Mouse (Mus musculus) kidney, embryonic 15.5 days (tissue): Measurements from ENCODE around the gene Lamtor2. TPM values are rescaled to one million over a fixed set of nuclear protein-coding genes. Genes with fewer than 3 reads are reported as not detected.

Experiments
- microRNA counts: library from miRNA; unstranded; fragments of <30 nt; microRNA quantifications from one replicate; lab custom pipeline; 2016
- microRNA-seq: library from miRNA; unstranded; fragments of <30 nt; microRNA quantifications from one replicate; pipeline ENCODE4, GENCODE M21; 2016
- polyA plus RNA-seq: library from polyadenylated mRNA; unstranded; fragments of >200 nt; fragmentation: Nextera tagmentation; extraction: Ambion mirVana; gene quantifications from 2 replicates; pipeline ENCODE4 v1.2.1, GENCODE M21; 2015

The Lamtor2 gene
- polyA plus RNA-seq, 1 experiment from 2014 or later, result 173 TPM

MicroRNA genes within 50 kb of the gene (microRNA counts, 519-probe panel; counts per million panel counts)
- 31.7 counts per million for microRNA mmu-miR-1905 (lab: Ali Mortazavi, UCI)

Small RNAs within 50 kb of the gene (microRNA-seq; reads per million reads assigned to microRNA genes)
- not detected for gene Mir1905

Other genes with a start within 250 kb of the Lamtor2 start
- gene Glmp, start 228.1 kb downstream of the Lamtor2 start, polyA plus RNA-seq, result 226 and 234 TPM in 2 replicates
- gene Tmem79, start 216.9 kb downstream of the Lamtor2 start, polyA plus RNA-seq, result 5.2 and 6.6 TPM in 2 replicates
- gene Smg5, start 216.8 kb downstream of the Lamtor2 start, polyA plus RNA-seq, result 56.3 and 63.1 TPM in 2 replicates
- gene Paqr6, start 188.5 kb downstream of the Lamtor2 start, polyA plus RNA-seq, result 11.9 and 14.5 TPM in 2 replicates
- 0.39 and 0.48 TPM in 2 replicates for gene Bglap3, start 180.3 kb downstream of the Lamtor2 start, polyA plus RNA-seq
- 3.4 TPM in 1 of 2 replicates, not detected in the other for gene Bglap2, start 174.4 kb downstream of the Lamtor2 start, polyA plus RNA-seq
- gene Bglap, start 168.6 kb downstream of the Lamtor2 start, polyA plus RNA-seq, result 5.6 TPM in 1 of 2 replicates, not detected in the other
- gene Pmf1, start 142.7 kb downstream of the Lamtor2 start, polyA plus RNA-seq, result 152 TPM in 2 replicates
- 17.5 and 17.6 TPM in 2 replicates for gene Slc25a44, start 127.9 kb downstream of the Lamtor2 start, polyA plus RNA-seq
- 14.0 and 14.7 TPM in 2 replicates for gene Sema4a, start 91.9 kb downstream of the Lamtor2 start, polyA plus RNA-seq
- gene Lmna, start 43.1 kb downstream of the Lamtor2 start, polyA plus RNA-seq, result 89.2 and 92.0 TPM in 2 replicates
- gene Mex3a, start 20.7 kb downstream of the Lamtor2 start, polyA plus RNA-seq, result 20.9 and 22.0 TPM in 2 replicates
- gene Rab25, start 4.8 kb downstream of the Lamtor2 start, polyA plus RNA-seq, result 15.1 and 17.4 TPM in 2 replicates
- gene Ubqln4, start 684 bp upstream of the Lamtor2 start, polyA plus RNA-seq, result 54.0 and 57.9 TPM in 2 replicates
- gene Ssr2, start 22.8 kb upstream of the Lamtor2 start, polyA plus RNA-seq, result 300 and 318 TPM in 2 replicates
- gene Arhgef2, start 52.9 kb upstream of the Lamtor2 start, polyA plus RNA-seq, result 99.8 and 104 TPM in 2 replicates
- not detected in 2 replicates for gene Rxfp4, start 100.1 kb upstream of the Lamtor2 start, polyA plus RNA-seq
- gene Khdc4, start 132.7 kb upstream of the Lamtor2 start, polyA plus RNA-seq, result 95.1 and 102 TPM in 2 replicates
- 46.7 and 50.4 TPM in 2 replicates for gene Rit1, start 163.8 kb upstream of the Lamtor2 start, polyA plus RNA-seq
- gene Syt11, start 222.1 kb upstream of the Lamtor2 start, polyA plus RNA-seq, result 13.1 and 16.2 TPM in 2 replicates